15 mouse cellular contexts compared by ENCODE assay signal in the genomic region with DNA sequence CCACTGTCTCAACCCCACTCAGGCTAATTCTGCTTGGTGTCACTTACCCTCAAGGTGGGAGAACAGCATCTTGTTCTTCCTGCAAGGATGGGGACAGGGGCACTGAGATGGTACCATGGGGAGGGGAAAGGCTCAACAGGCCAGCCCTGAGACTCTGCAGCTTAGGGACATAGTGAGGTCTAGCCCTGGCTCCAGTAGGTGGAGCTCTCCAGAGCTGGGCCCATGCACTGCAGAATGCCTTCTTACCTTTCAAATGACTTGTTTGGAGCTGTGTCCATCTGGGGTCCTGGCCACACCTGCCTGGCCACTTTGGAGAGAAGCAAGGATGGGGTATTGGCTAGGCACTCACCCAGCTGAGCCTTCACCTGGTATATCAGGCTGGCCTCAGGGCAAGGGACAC. TPM values are rescaled to one million over a fixed set of nuclear protein-coding genes. Genes with fewer than 3 reads are reported as not detected.
A peak's percentile ranks its signal among the peaks of the same experiment; 100 is the strongest.
DNase-seq lines count a peak whose midpoint lies in the region; ATAC-seq and TF ChIP-seq lines count a peak whose summit lies in the region.
"Had no signal": no experiment of that assay in that cellular context is flagged by ENCODE, and none has a peak within 500 bp of the region (broad histone marks: within the 10 kb centered on the region; RNA-seq: fewer than 3 reads in every experiment).

No protein-coding gene starts in this region.

- no peaks in the 10 kb centered on the region for H3K9me3 ChIP-seq in liver, embryonic 13.5 days (replicated peaks)
- no peaks in the 10 kb centered on the region for H3K9me3 ChIP-seq in stomach, embryonic 15.5 days
- H3K9me3 ChIP-seq: heart, embryonic 15.5 days; lung, embryonic 15.5 days; midbrain, embryonic 15.5 days; neural tube, embryonic 15.5 days had no signal

- no peaks in the 10 kb centered on the region for H3K4me1 ChIP-seq in lung, adult 2 months (ENCODE audit: control insufficient read depth, insufficient read depth, low read length)
- peaks cover 2% of the 10 kb centered on the region for H3K4me1 ChIP-seq in bone marrow, adult 2 months (ENCODE audit: control insufficient read depth, insufficient read depth, low read length)
- no peaks in the 10 kb centered on the region; the same call in 1 of the 2 replicates for H3K4me1 ChIP-seq in liver, embryonic 13.5 days (replicated peaks)
- no peaks in the 10 kb centered on the region for H3K4me1 ChIP-seq in stomach, embryonic 15.5 days
- H3K4me1 ChIP-seq: heart, embryonic 15.5 days; midbrain, embryonic 15.5 days; neural tube, embryonic 15.5 days had no signal

- TF ChIP-seq CTCF in lung, adult 2 months (IDR thresholded peaks at IDR 0.05; ENCODE audit: insufficient read depth, low read length) = peak; percentile 27; the same call in 1 of the 2 replicates
- peak; percentile 59 for TF ChIP-seq CTCF in bone marrow, adult 2 months (IDR thresholded peaks at IDR 0.05; ENCODE audit: control insufficient read depth, insufficient read depth, low read length)

- no peak overlapping the region for H3K4me3 ChIP-seq in lung, adult 2 months (replicated peaks; ENCODE audit: extremely low read depth, low read depth, low read length)
- H3K4me3 ChIP-seq in bone marrow, adult 2 months (replicated peaks; ENCODE audit: control insufficient read depth, low read depth, low read length) = no peak overlapping the region
- no peak overlapping the region for H3K4me3 ChIP-seq in liver, embryonic 13.5 days (replicated peaks)
- H3K4me3 ChIP-seq in stomach, embryonic 15.5 days (replicated peaks) = no peak overlapping the region
- H3K4me3 ChIP-seq: heart, embryonic 15.5 days; lung, embryonic 15.5 days; midbrain, embryonic 15.5 days; neural tube, embryonic 15.5 days had no signal

- no peak overlapping the region for H3K9ac ChIP-seq in liver, embryonic 13.5 days
- no peak overlapping the region for H3K9ac ChIP-seq in stomach, embryonic 15.5 days
- H3K9ac ChIP-seq: heart, embryonic 15.5 days; lung, embryonic 15.5 days; midbrain, embryonic 15.5 days; neural tube, embryonic 15.5 days had no signal

- no peak for TF ChIP-seq POLR2A in lung, adult 2 months (IDR thresholded peaks at IDR 0.05; ENCODE audit: borderline replicate concordance, extremely low read depth, low read depth, low read length)
- TF ChIP-seq POLR2A in bone marrow, adult 2 months (IDR thresholded peaks at IDR 0.05; ENCODE audit: borderline replicate concordance, control insufficient read depth, low read depth, low read length) = no peak

- peak overlapping the region; percentile 68 for H3K27ac ChIP-seq in bone marrow, adult 2 months (ENCODE audit: control insufficient read depth, insufficient read depth, low read depth, low read length, poor library complexity)
- H3K27ac ChIP-seq in liver, embryonic 13.5 days = peak overlapping the region; percentile 34; the same call in 1 of the 2 replicates
- H3K27ac ChIP-seq in stomach, embryonic 15.5 days = no peak overlapping the region
- H3K27ac ChIP-seq: heart, embryonic 15.5 days; lung, embryonic 15.5 days; midbrain, embryonic 15.5 days; neural tube, embryonic 15.5 days had no signal

- no peak overlapping the region for H3K4me2 ChIP-seq in liver, embryonic 13.5 days
- no peak overlapping the region for H3K4me2 ChIP-seq in stomach, embryonic 15.5 days
- H3K4me2 ChIP-seq: heart, embryonic 15.5 days; lung, embryonic 15.5 days; midbrain, embryonic 15.5 days; neural tube, embryonic 15.5 days had no signal

- no peak for DNase-seq in lung, adult 2 months
- no peak for DNase-seq in lung, postnatal 36 days
- DNase-seq in liver, embryonic 13.5 days = no peak
- DNase-seq in right cerebral cortex, postnatal 25 days = no peak
- DNase-seq: embryo, embryonic 11 days; kidney, postnatal 10 days had no signal

- H3K27me3 ChIP-seq in liver, embryonic 13.5 days = no peaks in the 10 kb centered on the region
- H3K27me3 ChIP-seq in stomach, embryonic 15.5 days (replicated peaks) = no peaks in the 10 kb centered on the region
- H3K27me3 ChIP-seq: heart, embryonic 15.5 days; lung, embryonic 15.5 days; midbrain, embryonic 15.5 days; neural tube, embryonic 15.5 days had no signal

- ATAC-seq in liver, embryonic 13.5 days (ENCODE audit: low read depth) = no peak
- 0 out of 2 replicates have a peak, but pooled peaks have one; percentile 28 for ATAC-seq in stomach, embryonic 15.5 days (ENCODE audit: insufficient read depth, low FRiP score, low read depth)
- ATAC-seq in CD4-positive, CD25-positive, alpha-beta regulatory T cell, adult 4 months = no peak
- ATAC-seq: hindbrain, embryonic 16.5 days; midbrain, embryonic 15.5 days had no signal

- H3K36me3 ChIP-seq in liver, embryonic 13.5 days = no peaks in the 10 kb centered on the region
- H3K36me3 ChIP-seq in stomach, embryonic 15.5 days = no peaks in the 10 kb centered on the region
- H3K36me3 ChIP-seq: heart, embryonic 15.5 days; lung, embryonic 15.5 days; midbrain, embryonic 15.5 days; neural tube, embryonic 15.5 days had no signal

RNA-seq across cellular contexts. Expression of a gene that starts 8.5 kb away (rescaled TPM):
- 8.0 and 8.4 TPM in 2 replicates for polyA plus RNA-seq in lung, adult 2 months (2012; rRNA removed)
- 29.7 and 70.2 TPM in 2 replicates for polyA plus RNA-seq in bone marrow, adult 2 months (2011; ENCODE audit: insufficient read depth, insufficient read length, low replicate concordance, missing spikeins)
- polyA plus RNA-seq in liver, embryonic 13.5 days (2015; fragmentation: Nextera tagmentation; extraction: Ambion mirVana) = 1.6 TPM in 2 replicates
- 3.0 and 4.0 TPM in 2 replicates for polyA plus RNA-seq in stomach, embryonic 15.5 days (2015; fragmentation: Nextera tagmentation; extraction: Ambion mirVana)
- 10 to 100 TPM in 1 of 2 experiments, 1 to 10 TPM in 1; 6.2 to 15.8 TPM for polyA plus RNA-seq in CD4-positive, CD25-positive, alpha-beta regulatory T cell, adult 4 months (2017; shearing (Covaris generic))

RNA-seq across cellular contexts. Expression of a gene that starts 25.1 kb away (rescaled TPM):
- polyA plus RNA-seq in lung, adult 2 months (2012; rRNA removed) = 40.8 and 58.3 TPM in 2 replicates
- 158 and 241 TPM in 2 replicates for polyA plus RNA-seq in bone marrow, adult 2 months (2011; ENCODE audit: insufficient read depth, insufficient read length, low replicate concordance, missing spikeins)
- 233 and 246 TPM in 2 replicates for polyA plus RNA-seq in liver, embryonic 13.5 days (2015; fragmentation: Nextera tagmentation; extraction: Ambion mirVana)
- 257 and 262 TPM in 2 replicates for polyA plus RNA-seq in stomach, embryonic 15.5 days (2015; fragmentation: Nextera tagmentation; extraction: Ambion mirVana)
- polyA plus RNA-seq in CD4-positive, CD25-positive, alpha-beta regulatory T cell, adult 4 months (2017; shearing (Covaris generic)) = 100 to 1,000 TPM; 134 to 185 TPM

RNA-seq across cellular contexts. Expression of a gene that starts 33.0 kb away (rescaled TPM):
- 243 and 280 TPM in 2 replicates for polyA plus RNA-seq in lung, adult 2 months (2012; rRNA removed)
- polyA plus RNA-seq in bone marrow, adult 2 months (2011; ENCODE audit: insufficient read depth, insufficient read length, low replicate concordance, missing spikeins) = 90.3 and 101 TPM in 2 replicates
- polyA plus RNA-seq in liver, embryonic 13.5 days (2015; fragmentation: Nextera tagmentation; extraction: Ambion mirVana) = 229 and 233 TPM in 2 replicates
- polyA plus RNA-seq in stomach, embryonic 15.5 days (2015; fragmentation: Nextera tagmentation; extraction: Ambion mirVana) = 415 and 416 TPM in 2 replicates
- polyA plus RNA-seq in CD4-positive, CD25-positive, alpha-beta regulatory T cell, adult 4 months (2017; shearing (Covaris generic)) = 10 to 100 TPM; 94.2 to 96.9 TPM

RNA-seq across cellular contexts. Expression of a gene that starts 46.3 kb away (rescaled TPM):
- 0.14 and 0.24 TPM in 2 replicates for polyA plus RNA-seq in lung, adult 2 months (2012; rRNA removed)
- polyA plus RNA-seq in bone marrow, adult 2 months (2011; ENCODE audit: insufficient read depth, insufficient read length, low replicate concordance, missing spikeins) = not detected in 2 replicates
- polyA plus RNA-seq in liver, embryonic 13.5 days (2015; fragmentation: Nextera tagmentation; extraction: Ambion mirVana) = not detected in 2 replicates
- polyA plus RNA-seq in stomach, embryonic 15.5 days (2015; fragmentation: Nextera tagmentation; extraction: Ambion mirVana) = 0.09 and 0.10 TPM in 2 replicates
- polyA plus RNA-seq in CD4-positive, CD25-positive, alpha-beta regulatory T cell, adult 4 months (2017; shearing (Covaris generic)) = under 1 TPM in 1 of 2 experiments, not detected in 1; 0.60 TPM
- polyA plus RNA-seq: stomach, embryonic 14.5 days had no signal

RNA-seq across cellular contexts. Expression of a gene that starts 54.1 kb away (rescaled TPM):
- 21.9 and 23.0 TPM in 2 replicates for polyA plus RNA-seq in lung, adult 2 months (2012; rRNA removed)
- 5.6 and 7.9 TPM in 2 replicates for polyA plus RNA-seq in bone marrow, adult 2 months (2011; ENCODE audit: insufficient read depth, insufficient read length, low replicate concordance, missing spikeins)
- 0.37 and 0.50 TPM in 2 replicates for polyA plus RNA-seq in liver, embryonic 13.5 days (2015; fragmentation: Nextera tagmentation; extraction: Ambion mirVana)
- polyA plus RNA-seq in stomach, embryonic 15.5 days (2015; fragmentation: Nextera tagmentation; extraction: Ambion mirVana) = 2.9 and 3.5 TPM in 2 replicates
- under 1 TPM; 0.52 to 0.54 TPM for polyA plus RNA-seq in CD4-positive, CD25-positive, alpha-beta regulatory T cell, adult 4 months (2017; shearing (Covaris generic))
